Mouse (Mus musculus): Measurements from ENCODE around the gene 1700010I14Rik.

DNA sequence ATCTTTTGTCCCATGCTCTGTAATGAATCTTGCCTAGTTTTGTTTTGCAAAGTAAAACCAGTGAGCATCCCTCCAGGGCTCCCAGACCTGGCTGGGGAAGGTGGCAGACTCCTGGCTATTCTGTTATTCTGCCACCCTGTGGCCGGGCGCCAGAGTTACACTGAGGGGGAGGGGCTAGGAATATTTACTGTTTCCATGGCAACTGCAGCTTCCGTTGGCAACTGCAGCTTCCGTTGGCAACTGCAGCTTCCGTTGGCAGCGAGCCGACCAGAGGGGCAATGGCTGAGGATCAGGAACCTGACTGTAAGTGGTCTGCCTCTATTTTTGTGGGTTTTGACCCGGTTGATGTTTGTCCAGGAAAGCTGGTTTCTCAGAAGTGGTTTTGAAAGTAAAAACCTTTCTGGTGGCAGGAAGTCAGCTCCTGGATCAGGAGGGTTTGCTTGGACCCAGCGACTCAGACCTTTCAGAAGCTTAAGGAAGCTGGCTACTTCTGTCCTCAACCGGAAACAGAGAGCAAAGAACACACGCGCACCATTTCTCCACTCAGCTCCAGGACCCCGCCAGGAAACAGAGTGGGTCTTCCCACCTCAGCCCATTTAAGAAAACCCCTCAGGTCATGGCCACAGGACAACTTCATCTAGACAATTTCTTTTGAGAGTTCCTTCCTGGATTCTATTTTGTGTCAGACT, at the start of gene 1700010I14Rik:
- TF ChIP-seq TBP (IDR thresholded peaks at IDR 0.05; ENCODE audit: low read depth, low read length), result no peak
- peak; percentile 45; the same call in 1 of the 2 replicates for TF ChIP-seq NELFE (IDR thresholded peaks at IDR 0.05; ENCODE audit: low read depth, low read length)
- peak; percentile 43 to 68 (median 63); a peak in 5 of 6 replicates for TF ChIP-seq CTCF (IDR thresholded peaks at IDR 0.05 in 2 of 3, conservative IDR thresholded peaks at IDR 0.05 in 1 of 3; ENCODE audit: control insufficient read depth in 1 of 3, insufficient read depth in 1 of 3, low read depth in 2 of 3, low read length in 3 of 3, poor library complexity in 1 of 3, severe bottlenecking in 1 of 3)
- TF ChIP-seq MAFK (IDR thresholded peaks at IDR 0.05; ENCODE audit: borderline replicate concordance, low read depth, low read length), result no peak
- no peak for TF ChIP-seq USF2 (IDR thresholded peaks at IDR 0.05; ENCODE audit: borderline replicate concordance in 1 of 2, insufficient read depth in 1 of 2, low read depth in 1 of 2, low read length in 2 of 2)
- no peak for TF ChIP-seq EP300 (IDR thresholded peaks at IDR 0.05; ENCODE audit: low read depth in 1 of 2, low read length in 2 of 2)
- TF ChIP-seq ZC3H11A (IDR thresholded peaks at IDR 0.05; ENCODE audit: low read depth, low read length), result no peak
- peak in 1 of 2 experiments; percentile 56; a peak in 1 of 4 replicates for TF ChIP-seq POLR2A (IDR thresholded peaks at IDR 0.05; ENCODE audit: control insufficient read depth in 1 of 2, insufficient read depth in 1 of 2, low read depth in 1 of 2, low read length in 2 of 2, poor library complexity in 1 of 2)
- TF ChIP-seq TAL1 (IDR thresholded peaks at IDR 0.05; ENCODE audit: low read length), result no peak
